Mouse (Mus musculus) lung, postnatal 0 days (tissue): ENCODE measurements around the gene Sun5.

ENCODE experiments used
- CTCF ChIP-seq: IDR thresholded peaks from 2 replicates; pipeline ENCODE4 v1.5.1; 2016; ENCODE audit warnings: antibody characterized with exemption, mild to moderate bottlenecking
- EP300 ChIP-seq: IDR thresholded peaks from 2 replicates; pipeline ENCODE4 v1.6.1; 2016; ENCODE audit warnings: antibody characterized with exemption, mild to moderate bottlenecking, control low read depth

- TF ChIP-seq EP300, result no peak
- TF ChIP-seq CTCF, result no peak
These were observed 10.2 kb downstream of the Sun5 start for GRCm38 (mm10) chr2:153860715-153861114.
